Mouse (Mus musculus) ES-Bruce4 (cell line): ENCODE data around the gene Bad.

Source experiments
- CTCF ChIP-seq: IDR thresholded peaks from one replicate; pipeline ENCODE4 v1.8.1; 2011; ENCODE audit warnings: low read depth, low read length
- POLR2A ChIP-seq: IDR thresholded peaks from one replicate; pipeline ENCODE4 v1.8.1; 2011; ENCODE audit warnings: low read length; ENCODE audit not compliant: insufficient read depth

GRCm38 (mm10) chr19:6915276-6915675 lies 26.4 kb upstream of the Bad start:
- TF ChIP-seq CTCF = no peak
- TF ChIP-seq POLR2A = no peak
